Mouse (Mus musculus): ENCODE results near the gene Bsdc1. TPM values are rescaled to one million over a fixed set of nuclear protein-coding genes. Genes with fewer than 3 reads are reported as not detected.

Bsdc1 gene
- polyA plus RNA-seq, 1 experiment = 31.5 TPM

- no peak for DNase-seq (ENCODE audit: low read depth in 1 of 2, low spot score in 2 of 2)
- Histone ChIP-seq H3K4me1 (ENCODE audit: control insufficient read depth, insufficient read depth, insufficient read length) (no peaks in the 10 kb centered on the region; the same call in 1 of the 2 replicates), H3K27ac (ENCODE audit: insufficient read depth, low read length) (no peak overlapping the region), H3K4me3 (ENCODE audit: extremely low read depth, insufficient read depth, insufficient read length) (no peak overlapping the region), H3K36me3 (ENCODE audit: control insufficient read depth, insufficient read depth, low read length) (0 out of 2 replicates have a peak, but pooled peaks cover 1% of the 10 kb centered on the region), H3K27me3 (ENCODE audit: control insufficient read depth, insufficient read depth, low read length) (no peaks in the 10 kb centered on the region)
- WGBS = 84% methylated on average over 3 of the region's 3 CpGs
- no peak for TF ChIP-seq POLR2A (IDR thresholded peaks at IDR 0.05; ENCODE audit: low read depth, low read length)
- no peak for TF ChIP-seq CTCF (IDR thresholded peaks at IDR 0.05; ENCODE audit: extremely low read depth, insufficient read depth, insufficient read length, insufficient replicate concordance)
Observed at GRCm38 (mm10) chr4:129459726-129460125, 1.7 kb upstream of the Bsdc1 start.

- Histone ChIP-seq H3K27ac (ENCODE audit: insufficient read depth, low read length) (peak overlapping the region; percentile 37), H3K36me3 (ENCODE audit: control insufficient read depth, insufficient read depth, low read length) (peaks cover 8% of the 10 kb centered on the region), H3K27me3 (ENCODE audit: control insufficient read depth, insufficient read depth, low read length) (no peaks in the 10 kb centered on the region), H3K4me3 (ENCODE audit: extremely low read depth, insufficient read depth, insufficient read length) (peak overlapping the region; percentile 38), H3K4me1 (ENCODE audit: control insufficient read depth, insufficient read depth, insufficient read length) (no peaks in the 10 kb centered on the region; the same call in 1 of the 2 replicates)
- whole genome bisulfite sequencing = 1% methylated on average over 4 of the region's 4 CpGs
- TF ChIP-seq POLR2A (IDR thresholded peaks at IDR 0.05; ENCODE audit: low read depth, low read length) = no peak
- no peak for TF ChIP-seq CTCF (IDR thresholded peaks at IDR 0.05; ENCODE audit: extremely low read depth, insufficient read depth, insufficient read length, insufficient replicate concordance)
- DNase-seq (ENCODE audit: low read depth in 1 of 2, low spot score in 2 of 2) = no peak
Observed at GRCm38 (mm10) chr4:129460827-129461182, 576 bp upstream of the Bsdc1 start.

- Histone ChIP-seq H3K27ac (ENCODE audit: insufficient read depth, low read length) (peak overlapping the region; percentile 72; the same call in 1 of the 2 replicates), H3K27me3 (ENCODE audit: control insufficient read depth, insufficient read depth, low read length) (no peaks in the 10 kb centered on the region), H3K4me1 (ENCODE audit: control insufficient read depth, insufficient read depth, insufficient read length) (no peaks in the 10 kb centered on the region; the same call in 1 of the 2 replicates), H3K4me3 (ENCODE audit: extremely low read depth, insufficient read depth, insufficient read length) (peak overlapping the region; percentile 79), H3K36me3 (ENCODE audit: control insufficient read depth, insufficient read depth, low read length) (peaks cover 14% of the 10 kb centered on the region)
- no peak for DNase-seq (ENCODE audit: low read depth in 1 of 2, low spot score in 2 of 2)
- WGBS = 46% methylated on average over 3 of the region's 3 CpGs
- TF ChIP-seq POLR2A (IDR thresholded peaks at IDR 0.05; ENCODE audit: low read depth, low read length) (no peak), CTCF (IDR thresholded peaks at IDR 0.05; ENCODE audit: extremely low read depth, insufficient read depth, insufficient read length, insufficient replicate concordance) (no peak)
Observed at GRCm38 (mm10) chr4:129462118-129462517, 737 bp downstream of the Bsdc1 start.

DNA sequence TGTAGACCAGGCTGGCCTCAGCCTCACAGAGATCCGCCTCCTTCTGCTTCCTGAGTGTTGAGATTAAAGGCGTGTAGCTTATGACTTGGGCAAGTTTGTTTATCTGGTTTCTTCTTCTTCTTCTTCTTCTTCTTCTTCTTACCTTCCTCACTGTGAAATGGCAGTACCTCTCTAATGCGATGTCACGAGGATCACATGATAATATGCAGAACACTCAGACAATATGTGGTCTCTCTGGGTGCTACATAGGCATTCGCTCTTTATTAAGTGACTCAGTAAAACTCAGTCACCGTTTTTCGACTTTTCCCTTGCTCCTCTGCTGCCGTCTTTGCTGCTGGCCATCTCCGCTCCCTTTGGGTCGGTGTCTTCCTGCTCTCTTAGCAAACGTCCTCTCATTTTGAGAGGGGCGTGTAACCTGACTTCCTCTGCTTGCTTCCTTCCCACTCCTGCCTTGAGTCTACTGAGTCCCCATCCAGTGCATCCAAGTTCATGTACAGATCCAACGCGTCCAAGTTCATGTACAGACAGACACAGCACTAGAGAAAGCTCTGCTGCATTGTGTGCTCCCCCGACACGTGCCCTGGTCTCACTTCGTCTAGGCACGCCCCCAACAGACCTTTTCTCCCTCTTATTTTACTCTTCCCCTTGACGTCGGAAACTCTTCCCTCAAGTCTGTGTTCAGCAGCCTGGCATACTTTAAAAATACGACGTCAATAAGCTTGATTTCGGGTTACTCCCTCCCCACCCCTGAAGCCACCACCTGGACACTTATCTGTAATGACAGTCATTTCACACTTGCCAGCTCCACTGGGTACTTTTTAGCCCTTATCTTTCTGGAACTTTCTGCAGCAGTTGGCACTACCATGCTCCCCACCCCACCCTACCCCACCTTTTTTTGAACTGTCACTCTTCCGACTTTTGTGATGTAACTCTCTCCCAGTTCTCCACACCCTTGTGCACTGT, 2.0 kb downstream of the Bsdc1 start:
- TF ChIP-seq POLR2A (IDR thresholded peaks at IDR 0.05; ENCODE audit: low read depth, low read length) = no peak
- no peak for TF ChIP-seq CTCF (IDR thresholded peaks at IDR 0.05; ENCODE audit: extremely low read depth, insufficient read depth, insufficient read length, insufficient replicate concordance)
- no peaks in the 10 kb centered on the region for H3K27me3 ChIP-seq (ENCODE audit: control insufficient read depth, insufficient read depth, low read length)
- H3K4me3 ChIP-seq (ENCODE audit: extremely low read depth, insufficient read depth, insufficient read length) = no peak overlapping the region
- peak overlapping the region; percentile 48; the same call in 1 of the 2 replicates for H3K27ac ChIP-seq (ENCODE audit: insufficient read depth, low read length)
- WGBS = 80% methylated on average over 24 of the region's 24 CpGs
- H3K36me3 ChIP-seq (ENCODE audit: control insufficient read depth, insufficient read depth, low read length) = peaks cover 24% of the 10 kb centered on the region
- DNase-seq (ENCODE audit: low read depth in 1 of 2, low spot score in 2 of 2) = no peak
- H3K4me1 ChIP-seq (ENCODE audit: control insufficient read depth, insufficient read depth, insufficient read length) = no peaks in the 10 kb centered on the region; the same call in 1 of the 2 replicates

- Histone ChIP-seq H3K27me3 (ENCODE audit: control insufficient read depth, insufficient read depth, low read length) (no peaks in the 10 kb centered on the region), H3K4me1 (ENCODE audit: control insufficient read depth, insufficient read depth, insufficient read length) (no peaks in the 10 kb centered on the region; the same call in 1 of the 2 replicates), H3K36me3 (ENCODE audit: control insufficient read depth, insufficient read depth, low read length) (peaks cover 32% of the 10 kb centered on the region), H3K4me3 (ENCODE audit: extremely low read depth, insufficient read depth, insufficient read length) (no peak overlapping the region), H3K27ac (ENCODE audit: insufficient read depth, low read length) (peak overlapping the region; percentile 45; the same call in 1 of the 2 replicates)
- DNase-seq (ENCODE audit: low read depth in 1 of 2, low spot score in 2 of 2) = no peak
- TF ChIP-seq CTCF (IDR thresholded peaks at IDR 0.05; ENCODE audit: extremely low read depth, insufficient read depth, insufficient read length, insufficient replicate concordance) (no peak), POLR2A (IDR thresholded peaks at IDR 0.05; ENCODE audit: low read depth, low read length) (no peak)
- WGBS = 62% methylated on average over 4 of the region's 4 CpGs
Observed at GRCm38 (mm10) chr4:129464286-129464815, 3.0 kb downstream of the Bsdc1 start.

DNA sequence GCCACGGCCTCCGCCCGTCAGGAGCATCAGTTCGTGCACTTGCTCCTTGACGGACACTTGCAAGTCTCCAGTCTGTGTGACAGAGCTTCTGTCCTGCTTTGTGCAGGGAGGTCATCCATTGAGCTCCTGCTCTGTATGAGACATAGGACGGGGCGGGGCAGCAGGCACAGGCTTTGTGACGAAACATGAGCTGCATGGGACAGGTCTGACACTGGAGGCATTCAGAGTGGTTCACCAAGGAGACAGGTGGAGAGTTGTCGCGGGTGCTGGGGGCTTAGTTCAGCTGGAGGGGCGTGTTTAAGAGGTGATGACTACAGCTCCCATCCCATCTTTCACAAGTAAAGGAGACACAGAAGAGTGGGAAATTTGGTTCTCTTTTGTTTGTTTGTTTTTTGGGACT, 14.7 kb downstream of the Bsdc1 start:
- no peak for DNase-seq (ENCODE audit: low read depth in 1 of 2, low spot score in 2 of 2)
- WGBS = 95% methylated on average over 11 of the region's 11 CpGs
- TF ChIP-seq POLR2A (IDR thresholded peaks at IDR 0.05; ENCODE audit: low read depth, low read length) (no peak), CTCF (IDR thresholded peaks at IDR 0.05; ENCODE audit: extremely low read depth, insufficient read depth, insufficient read length, insufficient replicate concordance) (no peak)
- Histone ChIP-seq H3K36me3 (ENCODE audit: control insufficient read depth, insufficient read depth, low read length) (peaks cover 49% of the 10 kb centered on the region), H3K27me3 (ENCODE audit: control insufficient read depth, insufficient read depth, low read length) (no peaks in the 10 kb centered on the region), H3K4me1 (ENCODE audit: control insufficient read depth, insufficient read depth, insufficient read length) (no peaks in the 10 kb centered on the region), H3K27ac (ENCODE audit: insufficient read depth, low read length) (no peak overlapping the region), H3K4me3 (ENCODE audit: extremely low read depth, insufficient read depth, insufficient read length) (no peak overlapping the region)
